Mouse (Mus musculus) left cerebral cortex, adult 11 months (tissue): ENCODE measurements at regions not wholly inside any gene's neighbourhood (a gene's known extent, or its start where the extent isn't known, plus 50 kb on each side); places are given as distances from the start of the nearest gene placed in this dataset.

ENCODE experiments used
- DNase-seq: peaks from one replicate; pipeline ENCODE4 v3.0.0; 2022; ENCODE audit warnings: low spot score

DNA sequence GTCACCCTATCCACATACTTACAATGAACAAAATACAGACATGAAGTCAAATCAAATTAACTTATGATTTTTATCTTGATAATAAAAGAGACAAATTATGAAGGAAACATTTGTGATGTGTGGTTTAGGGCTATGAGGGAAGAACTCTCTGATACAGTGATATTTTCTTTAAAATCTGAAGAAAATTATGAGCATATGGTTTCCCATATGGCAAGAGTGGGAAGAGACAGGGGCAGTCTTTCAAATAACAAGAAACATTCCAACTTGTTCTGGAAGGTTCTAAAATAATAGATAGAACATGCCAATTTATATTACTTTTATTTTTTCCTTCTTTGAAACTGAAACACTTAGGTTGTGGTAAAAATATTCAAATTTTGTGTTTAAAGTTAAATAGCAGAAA is 1585.3 kb upstream of the B3galt2 start:
- peak; percentile 26 for DNase-seq
